8 mouse cellular contexts compared by ENCODE assay signal in genomic region chr7:83631073-83631827, GRCm38 (mm10). TPM values are rescaled to one million over a fixed set of nuclear protein-coding genes. Genes with fewer than 3 reads are reported as not detected.
DNase-seq lines count a peak whose midpoint lies in the region; ATAC-seq and TF ChIP-seq lines count a peak whose summit lies in the region.

No protein-coding gene starts in this region.

- peaks cover 7% of the 10 kb centered on the region for H3K4me1 ChIP-seq in brown adipose tissue, adult 24 weeks (ENCODE audit: control insufficient read depth, insufficient read depth, insufficient read length, low read length)
- peaks cover 15% of the 10 kb centered on the region; the same call in 1 of the 2 replicates for H3K4me1 ChIP-seq in hindbrain, postnatal 0 days (ENCODE audit: insufficient read depth, low read length)
- H3K4me1 ChIP-seq in neural tube, embryonic 14.5 days (ENCODE audit: control insufficient read depth, insufficient read depth, low read length), result 0 out of 2 replicates have a peak, but pooled peaks cover 4% of the 10 kb centered on the region

- WGBS in hindbrain, postnatal 0 days, result 11% methylated on average over 11 of the region's 11 CpGs
- WGBS in neural tube, embryonic 14.5 days, result 12% methylated on average over 11 of the region's 11 CpGs

- peak overlapping the region; percentile 73 for H3K4me3 ChIP-seq in layer of hippocampus, adult 2 months
- peak overlapping the region; percentile 67 for H3K4me3 ChIP-seq in brown adipose tissue, adult 24 weeks (ENCODE audit: insufficient read depth, low read depth, low read length)
- peak overlapping the region; percentile 70 for H3K4me3 ChIP-seq in hindbrain, postnatal 0 days (ENCODE audit: low read length)
- H3K4me3 ChIP-seq in neural tube, embryonic 14.5 days (ENCODE audit: low read depth, low read length), result peak overlapping the region; percentile 53

- peak; percentile 49 for TF ChIP-seq CTCF in layer of hippocampus, adult 2 months (conservative IDR thresholded peaks at IDR 0.05)
- peak; percentile 31 for TF ChIP-seq CTCF in hindbrain, postnatal 0 days (IDR thresholded peaks at IDR 0.05; ENCODE audit: low read depth)

- no peaks in the 10 kb centered on the region for H3K36me3 ChIP-seq in hindbrain, postnatal 0 days (ENCODE audit: insufficient read depth, low read length)
- H3K36me3 ChIP-seq in neural tube, embryonic 14.5 days (ENCODE audit: control insufficient read depth, insufficient read depth, low read length), result no peaks in the 10 kb centered on the region

- peak overlapping the region; percentile 85 for H3K4me2 ChIP-seq in hindbrain, postnatal 0 days (ENCODE audit: low read depth, low read length)
- peak overlapping the region; percentile 70 for H3K4me2 ChIP-seq in neural tube, embryonic 14.5 days (ENCODE audit: low read depth, low read length)

- H3K9ac ChIP-seq in hindbrain, postnatal 0 days (replicated peaks; ENCODE audit: low read length), result peak overlapping the region; percentile 62
- peak overlapping the region; percentile 62 for H3K9ac ChIP-seq in neural tube, embryonic 14.5 days (replicated peaks; ENCODE audit: low read depth, low read length)

- H3K9me3 ChIP-seq in hindbrain, postnatal 0 days (ENCODE audit: low read length), result no peaks in the 10 kb centered on the region
- H3K9me3 ChIP-seq in neural tube, embryonic 14.5 days (ENCODE audit: control insufficient read depth, low read length), result no peaks in the 10 kb centered on the region

- H3K27me3 ChIP-seq in hindbrain, postnatal 0 days (ENCODE audit: insufficient read depth, low read length), result no peaks in the 10 kb centered on the region
- H3K27me3 ChIP-seq in neural tube, embryonic 14.5 days (ENCODE audit: control insufficient read depth, insufficient read depth, low read length), result no peaks in the 10 kb centered on the region

- peak; percentile 76 for ATAC-seq in hindbrain, postnatal 0 days
- peak; percentile 75 for ATAC-seq in neural tube, embryonic 14.5 days (ENCODE audit: low read depth)

- no peak for DNase-seq in layer of hippocampus, adult 2 months (ENCODE audit: low spot score in 2 of 2)
- no peak for DNase-seq in layer of hippocampus, adult 8-10 months (ENCODE audit: low spot score in 2 of 2)
- DNase-seq in hindbrain, postnatal 0 days (ENCODE audit: low spot score), result peak; percentile 54
- DNase-seq in frontal cortex, postnatal 36 days (ENCODE audit: low spot score in 2 of 2), result no peak
- DNase-seq in thymus, postnatal 10 days (ENCODE audit: low spot score in 2 of 2), result no peak
- no peak for DNase-seq in spleen, postnatal 10 days (ENCODE audit: low spot score in 2 of 2)

- H3K27ac ChIP-seq in layer of hippocampus, adult 2 months, result peak overlapping the region; percentile 74
- no peak overlapping the region for H3K27ac ChIP-seq in brown adipose tissue, adult 24 weeks (replicated peaks; ENCODE audit: low read depth, low read length)
- H3K27ac ChIP-seq in hindbrain, postnatal 0 days, result peak overlapping the region; percentile 66; the same call in 1 of the 2 replicates
- H3K27ac ChIP-seq in neural tube, embryonic 14.5 days (ENCODE audit: low read depth, low read length), result peak overlapping the region; percentile 73

RNA-seq across cellular contexts. Expression of gene Stard5, which starts 0.5 kb away (rescaled TPM):
- 10 to 100 TPM; 18.3 to 18.5 TPM for total RNA-seq in layer of hippocampus, adult 2 months (2021)
- 10 to 100 TPM; 15.7 to 21.4 (median 20.7) TPM for total RNA-seq in layer of hippocampus, adult 8-10 months (2022)
- polyA plus RNA-seq in brown adipose tissue, adult 24 weeks (2012; ENCODE audit: insufficient read depth, insufficient read length, missing spikeins), result 19.6 and 23.4 TPM in 2 replicates
- 6.1 and 7.5 TPM in 2 replicates for total RNA-seq in hindbrain, postnatal 0 days (2014; rRNA removed)
- polyA plus RNA-seq in hindbrain, postnatal 0 days (2015; fragmentation: Nextera tagmentation; extraction: Ambion mirVana), result 6.6 and 7.8 TPM in 2 replicates
- 3.9 and 5.2 TPM in 2 replicates for polyA plus RNA-seq in neural tube, embryonic 14.5 days (2014; fragmentation: Nextera tagmentation; extraction: Ambion mirVana)

RNA-seq across cellular contexts. Expression of gene Tmc3, which starts 46.5 kb away (rescaled TPM):
- total RNA-seq in layer of hippocampus, adult 2 months (2021), result under 1 TPM; 0.22 to 0.26 TPM
- under 1 TPM; 0.41 to 0.75 (median 0.49) TPM for total RNA-seq in layer of hippocampus, adult 8-10 months (2022)
- polyA plus RNA-seq in brown adipose tissue, adult 24 weeks (2012; ENCODE audit: insufficient read depth, insufficient read length, missing spikeins), result not detected in 2 replicates
- total RNA-seq in hindbrain, postnatal 0 days (2014; rRNA removed), result 0.93 and 0.94 TPM in 2 replicates
- 0.29 and 0.43 TPM in 2 replicates for polyA plus RNA-seq in hindbrain, postnatal 0 days (2015; fragmentation: Nextera tagmentation; extraction: Ambion mirVana)
- polyA plus RNA-seq in neural tube, embryonic 14.5 days (2014; fragmentation: Nextera tagmentation; extraction: Ambion mirVana), result 0.17 and 0.46 TPM in 2 replicates
